8 mouse cellular contexts compared by ENCODE assay signal in genomic region chr15:81745601-81746114, GRCm38 (mm10). TPM values are rescaled to one million over a fixed set of nuclear protein-coding genes. Genes with fewer than 3 reads are reported as not detected.
A peak's percentile ranks its signal among the peaks of the same experiment; 100 is the strongest.
DNase-seq lines count a peak whose midpoint lies in the region; ATAC-seq and TF ChIP-seq lines count a peak whose summit lies in the region.

No protein-coding gene starts in this region.

- H3K27me3 ChIP-seq in E14TG2a.4 (ENCODE audit: insufficient read depth, low read length) = peaks cover 2% of the 10 kb centered on the region
- H3K27me3 ChIP-seq in forebrain, embryonic 16.5 days (replicated peaks; ENCODE audit: control insufficient read depth, insufficient read depth, low read length) = no peaks in the 10 kb centered on the region

- no peaks in the 10 kb centered on the region for H3K36me3 ChIP-seq in E14TG2a.4 (ENCODE audit: insufficient read depth, low read length)
- H3K36me3 ChIP-seq in forebrain, embryonic 16.5 days (ENCODE audit: control insufficient read depth, insufficient read depth) = no peaks in the 10 kb centered on the region

- TF ChIP-seq CTCF in E14TG2a.4 (conservative IDR thresholded peaks at IDR 0.05; ENCODE audit: low read length) = no peak

- peak overlapping the region; percentile 90 for H3K4me3 ChIP-seq in E14TG2a.4 (replicated peaks; ENCODE audit: low read length)
- peak overlapping the region; percentile 85 for H3K4me3 ChIP-seq in forebrain, embryonic 16.5 days (replicated peaks; ENCODE audit: low read length)

- peaks cover 39% of the 10 kb centered on the region for H3K4me1 ChIP-seq in E14TG2a.4 (replicated peaks; ENCODE audit: low read depth, low read length)
- H3K4me1 ChIP-seq in forebrain, embryonic 16.5 days (replicated peaks; ENCODE audit: control insufficient read depth, insufficient read depth, low read length) = peaks cover 15% of the 10 kb centered on the region

- ATAC-seq in forebrain, embryonic 16.5 days = peak; percentile 81

- DNase-seq in brain, adult 2 months (ENCODE audit: low read depth, low spot score) = peak; percentile 59
- DNase-seq in heart, postnatal 4 days = peak; percentile 82
- DNase-seq in layer of hippocampus, postnatal 10 days (ENCODE audit: low spot score in 2 of 2) = peak; percentile 75 to 83
- peak; percentile 72 for DNase-seq in lung, postnatal 14 days
- peak; percentile 62 for DNase-seq in ovary, postnatal 36 days (ENCODE audit: low spot score)
- peak; percentile 63 for DNase-seq in urinary bladder, postnatal 25 days (ENCODE audit: low spot score)

- H3K4me2 ChIP-seq in forebrain, embryonic 16.5 days (ENCODE audit: low read length) = peak overlapping the region; percentile 62

- 0% methylated on average over 33 of the region's 33 CpGs for WGBS in forebrain, embryonic 16.5 days

- peak overlapping the region; percentile 97 for H3K9ac ChIP-seq in forebrain, embryonic 16.5 days (replicated peaks; ENCODE audit: low read depth, low read length)

- peak overlapping the region; percentile 89 for H3K27ac ChIP-seq in forebrain, embryonic 16.5 days (ENCODE audit: low read length)

- no peaks in the 10 kb centered on the region for H3K9me3 ChIP-seq in E14TG2a.4 (ENCODE audit: low read length)
- no peaks in the 10 kb centered on the region for H3K9me3 ChIP-seq in forebrain, embryonic 16.5 days (ENCODE audit: control insufficient read depth, low read length)

RNA-seq across cellular contexts. Expression of gene Rangap1, which starts 0.3 kb away (rescaled TPM):
- polyA plus RNA-seq in forebrain, embryonic 16.5 days (2015; fragmentation: Nextera tagmentation; extraction: Ambion mirVana) = 123 and 143 TPM in 2 replicates
- total RNA-seq in heart, postnatal 4 days (2021) = 10 to 100 TPM; 82.7 to 88.8 TPM
- total RNA-seq in layer of hippocampus, postnatal 10 days (2021) = 100 to 1,000 TPM; 189 to 201 TPM

RNA-seq across cellular contexts. Expression of gene Zc3h7b, which starts 0.8 kb away (rescaled TPM):
- 58.6 and 59.1 TPM in 2 replicates for polyA plus RNA-seq in forebrain, embryonic 16.5 days (2015; fragmentation: Nextera tagmentation; extraction: Ambion mirVana)
- total RNA-seq in heart, postnatal 4 days (2021) = 10 to 100 TPM; 78.6 to 88.9 TPM
- 100 to 1,000 TPM; 155 to 187 TPM for total RNA-seq in layer of hippocampus, postnatal 10 days (2021)

RNA-seq across cellular contexts. Expression of gene Chadl, which starts 48.6 kb away (rescaled TPM):
- 18.6 and 27.7 TPM in 2 replicates for polyA plus RNA-seq in forebrain, embryonic 16.5 days (2015; fragmentation: Nextera tagmentation; extraction: Ambion mirVana)
- total RNA-seq in heart, postnatal 4 days (2021) = 1 to 10 TPM in 1 of 2 experiments, under 1 TPM in 1; 0.76 to 1.5 TPM
- 10 to 100 TPM; 24.0 to 31.8 TPM for total RNA-seq in layer of hippocampus, postnatal 10 days (2021)

RNA-seq across cellular contexts. Expression of gene Tef, which starts 56.6 kb away (rescaled TPM):
- polyA plus RNA-seq in forebrain, embryonic 16.5 days (2015; fragmentation: Nextera tagmentation; extraction: Ambion mirVana) = 32.7 and 33.3 TPM in 2 replicates
- total RNA-seq in heart, postnatal 4 days (2021) = 10 to 100 TPM; 38.5 to 40.5 TPM
- 100 to 1,000 TPM; 125 to 148 TPM for total RNA-seq in layer of hippocampus, postnatal 10 days (2021)

Comparison
In these comparisons a context has a peak if more than half of its experiments do, and no peak if none do; other contexts are left out.
1. Peak in every context shown above with its lines: DNase-seq, ATAC-seq, H3K4me3 ChIP-seq and H3K27ac ChIP-seq.
2. RNA of gene Chadl, which starts 48.6 kb away (total RNA-seq): 24.0 to 31.8 TPM in layer of hippocampus, postnatal 10 days; 0.76 to 1.5 TPM in heart, postnatal 4 days; every median in the first group is over 4 times any median in the second.